Mouse (Mus musculus): ENCODE results near the gene Mgll. TPM values are rescaled to one million over a fixed set of nuclear protein-coding genes. Genes with fewer than 3 reads are reported as not detected.

Mgll gene
- polyA plus RNA-seq, 1 experiment from 2014 or later: 36.2 TPM

DNA sequence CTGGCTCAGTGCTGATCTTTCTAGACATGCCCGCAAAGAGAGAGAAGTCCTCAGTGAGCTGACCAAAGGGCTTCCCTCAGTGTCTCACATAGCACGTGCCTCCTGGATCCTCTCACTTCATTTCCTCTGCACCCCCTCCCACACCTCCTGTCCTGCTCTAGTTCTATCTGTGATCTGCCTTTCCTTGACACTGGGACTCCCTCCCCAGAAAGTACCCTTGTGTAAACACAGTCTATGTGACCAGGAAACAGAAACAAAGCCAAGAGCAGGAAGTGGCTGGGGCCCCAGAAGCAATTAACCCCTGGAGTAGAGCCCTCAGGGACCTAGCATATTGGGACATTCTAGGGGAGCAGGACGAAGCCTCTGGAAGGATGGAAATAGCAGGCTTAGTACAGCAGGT, 96.6 kb downstream of the Mgll start:
- no peak overlapping the region for H3K27ac ChIP-seq
- no peak overlapping the region for H3K4me2 ChIP-seq
- H3K4me3 ChIP-seq: no peak overlapping the region
- H3K9me3 ChIP-seq: no peaks in the 10 kb centered on the region
- H3K36me3 ChIP-seq (replicated peaks): no peaks in the 10 kb centered on the region
- H3K4me1 ChIP-seq: no peaks in the 10 kb centered on the region
- no peaks in the 10 kb centered on the region for H3K27me3 ChIP-seq (replicated peaks)
- no peak overlapping the region for H3K9ac ChIP-seq
- WGBS: 60% methylated on average over 3 of the region's 3 CpGs
- no peak for ATAC-seq (replicated peaks)

DNA sequence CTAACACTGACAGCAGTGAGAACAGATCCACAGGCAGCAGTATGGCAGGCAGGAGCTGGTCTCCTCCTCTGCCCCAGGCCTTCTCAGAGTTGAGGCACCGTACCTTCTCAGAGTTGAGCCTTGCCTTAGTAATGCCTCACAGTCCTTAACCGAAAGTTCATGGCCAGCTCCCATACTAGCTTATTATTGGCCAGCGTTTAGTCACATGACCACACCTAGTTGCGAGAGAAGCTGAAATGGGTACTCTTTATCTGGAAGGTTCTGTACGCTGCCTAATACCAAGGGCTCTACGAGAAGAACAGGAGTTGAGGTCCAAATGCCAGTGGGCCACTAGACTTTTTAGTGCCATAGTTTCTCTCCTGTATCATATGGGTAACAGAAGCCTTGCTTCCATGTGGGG, 97.1 kb downstream of the Mgll start:
- Histone ChIP-seq H3K36me3 (replicated peaks) (no peaks in the 10 kb centered on the region), H3K4me1 (0 out of 2 replicates have a peak, but pooled peaks cover 1% of the 10 kb centered on the region), H3K27me3 (replicated peaks) (no peaks in the 10 kb centered on the region), H3K9ac (no peak overlapping the region), H3K4me2 (no peak overlapping the region), H3K9me3 (no peaks in the 10 kb centered on the region), H3K27ac (no peak overlapping the region), H3K4me3 (no peak overlapping the region)
- 88% methylated on average over 6 of the region's 6 CpGs for WGBS
- ATAC-seq (replicated peaks): no peak

DNA sequence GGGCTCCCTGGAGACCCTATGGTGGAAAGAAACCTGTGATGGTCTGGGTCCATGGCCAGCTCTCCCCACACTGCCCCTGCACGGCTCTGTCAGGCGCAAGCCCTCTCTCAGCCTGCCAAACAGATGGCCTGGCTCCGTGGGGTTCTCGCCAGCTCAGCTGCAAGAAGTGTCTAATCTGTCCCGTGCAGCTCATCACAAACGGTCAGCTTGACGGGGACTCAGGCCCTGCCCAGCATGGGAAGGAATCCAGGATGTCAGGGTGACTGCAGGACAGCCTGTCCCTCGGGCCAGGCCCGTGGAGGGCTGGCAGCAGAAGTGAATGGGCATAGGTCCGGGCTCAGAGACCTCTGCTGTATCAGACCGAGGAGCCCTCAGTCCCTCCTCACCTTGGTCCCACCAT, 97.7 kb downstream of the Mgll start:
- H3K36me3 ChIP-seq (replicated peaks): no peaks in the 10 kb centered on the region
- H3K4me3 ChIP-seq: no peak overlapping the region
- H3K4me1 ChIP-seq: 0 out of 2 replicates have a peak, but pooled peaks cover 6% of the 10 kb centered on the region
- H3K9ac ChIP-seq: no peak overlapping the region
- 77% methylated on average over 11 of the region's 11 CpGs for WGBS
- no peaks in the 10 kb centered on the region for H3K27me3 ChIP-seq (replicated peaks)
- no peaks in the 10 kb centered on the region for H3K9me3 ChIP-seq
- no peak overlapping the region for H3K4me2 ChIP-seq
- no peak overlapping the region for H3K27ac ChIP-seq
- ATAC-seq (replicated peaks): no peak

DNA sequence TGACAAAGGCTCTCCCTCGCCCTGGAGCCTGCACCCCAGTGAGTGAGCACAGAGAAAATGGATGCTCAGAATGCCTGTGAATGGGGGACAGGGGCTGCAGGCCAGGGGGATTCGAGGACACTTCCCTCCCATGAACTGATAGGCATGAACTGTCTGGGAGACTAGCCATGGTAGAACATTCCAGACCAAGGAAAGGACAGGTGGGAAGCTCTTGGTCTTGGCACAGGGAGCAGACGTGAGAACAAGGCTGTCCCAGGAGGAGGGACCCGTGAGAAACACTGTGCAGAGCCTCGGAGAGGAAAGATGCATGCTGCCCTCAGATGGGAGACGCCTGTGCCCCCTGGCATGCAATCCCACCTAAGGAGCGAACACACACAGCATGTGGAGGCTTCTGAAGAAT, 100.0 kb downstream of the Mgll start:
- Histone ChIP-seq H3K27me3 (replicated peaks) (no peaks in the 10 kb centered on the region), H3K4me3 (no peak overlapping the region), H3K4me2 (no peak overlapping the region), H3K9ac (no peak overlapping the region), H3K27ac (no peak overlapping the region), H3K4me1 (0 out of 2 replicates have a peak, but pooled peaks cover 6% of the 10 kb centered on the region), H3K36me3 (replicated peaks) (no peaks in the 10 kb centered on the region), H3K9me3 (no peaks in the 10 kb centered on the region)
- 60% methylated on average over 7 of the region's 7 CpGs for WGBS
- ATAC-seq (replicated peaks): no peak

DNA sequence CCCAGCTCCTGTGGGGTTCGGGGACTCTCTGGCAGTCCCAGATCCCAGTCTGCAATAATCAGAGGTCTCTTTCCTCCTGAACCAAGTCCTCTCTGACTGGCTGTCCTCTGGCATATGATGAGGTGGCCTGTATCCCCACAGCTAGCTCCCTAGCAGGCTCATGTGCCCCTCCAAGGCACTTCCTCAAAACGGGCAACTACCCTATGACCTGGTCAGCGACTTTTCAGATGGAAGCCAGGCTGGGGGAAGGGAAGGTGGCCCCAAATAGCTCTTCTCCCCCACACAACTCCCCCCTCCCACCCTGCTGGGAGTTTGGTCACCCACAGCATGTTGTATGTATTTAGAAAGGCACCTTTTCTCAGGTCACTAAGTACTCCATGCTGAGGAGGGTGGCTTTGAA, 101.9 kb downstream of the Mgll start:
- Histone ChIP-seq H3K4me3 (no peak overlapping the region), H3K4me1 (0 out of 2 replicates have a peak, but pooled peaks cover 6% of the 10 kb centered on the region), H3K27ac (no peak overlapping the region), H3K27me3 (replicated peaks) (no peaks in the 10 kb centered on the region), H3K9ac (no peak overlapping the region), H3K36me3 (replicated peaks) (no peaks in the 10 kb centered on the region), H3K9me3 (no peaks in the 10 kb centered on the region), H3K4me2 (no peak overlapping the region)
- no peak for ATAC-seq (replicated peaks)
- WGBS: 67% methylated on average over 3 of the region's 3 CpGs

DNA sequence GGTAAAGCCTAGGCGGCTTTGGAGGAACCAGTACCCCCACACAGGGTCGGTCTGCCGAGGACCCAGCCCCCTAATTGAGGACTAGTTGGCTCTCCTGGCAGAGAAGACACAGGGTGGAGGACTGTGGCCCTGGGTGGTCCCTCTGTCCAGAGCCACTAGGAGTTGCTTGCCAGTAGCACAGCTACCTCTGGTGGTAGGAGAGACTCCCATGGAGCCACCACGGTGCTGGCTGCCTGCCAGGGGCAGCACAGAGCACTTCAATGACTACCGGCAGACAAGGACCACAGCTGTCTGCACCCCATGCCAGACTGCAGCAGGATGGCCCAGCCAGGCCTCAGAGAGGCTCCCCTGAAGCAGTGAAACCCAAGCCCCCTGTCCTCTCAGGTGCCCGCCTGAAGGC, 102.3 kb downstream of the Mgll start:
- WGBS: 46% methylated on average over 6 of the region's 6 CpGs
- H3K27ac ChIP-seq: no peak overlapping the region

DNA sequence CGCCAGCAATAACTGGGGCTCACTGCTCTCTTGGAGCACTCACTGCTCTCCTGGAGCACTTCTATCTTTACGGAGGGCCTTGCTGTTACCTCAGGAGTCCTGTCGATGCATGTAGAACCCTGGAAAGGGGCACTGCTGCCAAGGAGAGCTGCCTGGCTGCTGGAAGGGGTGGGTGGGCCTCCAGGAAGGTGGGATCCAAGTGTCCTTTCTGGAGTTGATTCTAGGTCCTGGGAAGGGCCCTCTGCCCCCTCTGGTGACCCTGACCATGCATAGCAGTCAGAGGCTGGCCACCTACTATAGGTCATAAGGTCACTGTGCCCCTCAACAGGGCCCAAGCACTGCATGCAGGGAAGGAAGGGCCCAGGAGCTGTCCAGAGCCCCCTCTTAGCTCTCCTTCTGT, 102.8 kb downstream of the Mgll start:
- ATAC-seq (replicated peaks): no peak
- H3K27me3 ChIP-seq (replicated peaks): no peaks in the 10 kb centered on the region
- H3K9me3 ChIP-seq: no peaks in the 10 kb centered on the region
- H3K36me3 ChIP-seq (replicated peaks): no peaks in the 10 kb centered on the region
- no peak overlapping the region for H3K27ac ChIP-seq
- H3K9ac ChIP-seq: no peak overlapping the region
- H3K4me1 ChIP-seq: peaks cover 11% of the 10 kb centered on the region; the same call in 1 of the 2 replicates
- no peak overlapping the region for H3K4me3 ChIP-seq
- no peak overlapping the region for H3K4me2 ChIP-seq
- 86% methylated on average over 3 of the region's 3 CpGs for WGBS

More for the DNA sequence above, 102.3 kb downstream of the Mgll start:
- no peak overlapping the region for H3K4me2 ChIP-seq
- no peaks in the 10 kb centered on the region for H3K36me3 ChIP-seq (replicated peaks)
- no peaks in the 10 kb centered on the region for H3K27me3 ChIP-seq (replicated peaks)
- no peak; the same call in 1 of the 2 replicates for ATAC-seq (replicated peaks)
- peaks cover 10% of the 10 kb centered on the region; the same call in 1 of the 2 replicates for H3K4me1 ChIP-seq
- no peak overlapping the region for H3K4me3 ChIP-seq
- H3K9ac ChIP-seq: no peak overlapping the region
- H3K9me3 ChIP-seq: no peaks in the 10 kb centered on the region

DNA sequence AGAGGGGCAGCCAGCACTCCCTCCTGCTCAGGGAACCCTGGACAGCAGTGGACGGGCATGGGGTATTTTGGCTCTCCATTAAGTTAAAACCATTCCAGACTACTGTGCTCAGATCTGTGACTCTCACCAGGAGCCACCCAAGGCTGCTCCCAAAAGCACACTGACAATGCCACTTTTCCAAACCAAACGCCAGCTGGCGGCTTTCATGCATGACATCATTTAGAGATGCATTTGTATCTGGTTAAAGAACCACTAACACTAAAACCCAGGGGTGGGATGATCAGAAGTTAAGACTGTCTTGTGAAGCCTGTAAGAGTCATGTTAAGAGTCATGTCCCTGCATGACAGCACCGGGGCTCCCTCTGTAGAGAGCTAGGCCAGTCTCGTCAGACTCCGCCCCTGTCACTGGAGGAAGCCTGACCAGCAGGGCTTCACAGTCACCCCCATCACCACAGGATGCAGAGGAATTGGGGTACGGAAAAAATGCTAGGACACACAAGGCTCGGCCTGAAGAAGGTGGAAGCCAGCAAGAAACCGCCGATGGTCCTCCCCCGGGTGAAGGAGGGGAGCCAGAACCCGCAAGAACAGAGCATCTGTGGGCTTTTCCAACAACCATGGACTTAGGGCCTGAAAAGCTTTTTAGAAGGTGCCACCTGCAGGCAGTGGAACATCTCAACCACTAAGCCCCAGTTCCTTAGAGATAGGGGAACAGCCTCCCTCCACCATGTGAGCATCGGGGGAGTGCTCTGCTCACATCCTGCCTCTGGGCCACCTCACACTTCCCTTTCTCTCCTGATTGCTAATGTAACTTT, 103.4 kb downstream of the Mgll start:
- 55% methylated on average over 13 of the region's 13 CpGs for WGBS
- Histone ChIP-seq H3K4me3 (no peak overlapping the region), H3K27me3 (replicated peaks) (no peaks in the 10 kb centered on the region), H3K9ac (no peak overlapping the region), H3K36me3 (replicated peaks) (no peaks in the 10 kb centered on the region), H3K27ac (no peak overlapping the region), H3K4me2 (no peak overlapping the region), H3K9me3 (no peaks in the 10 kb centered on the region), H3K4me1 (peaks cover 11% of the 10 kb centered on the region; the same call in 1 of the 2 replicates)
- no peak for ATAC-seq (replicated peaks)

DNA sequence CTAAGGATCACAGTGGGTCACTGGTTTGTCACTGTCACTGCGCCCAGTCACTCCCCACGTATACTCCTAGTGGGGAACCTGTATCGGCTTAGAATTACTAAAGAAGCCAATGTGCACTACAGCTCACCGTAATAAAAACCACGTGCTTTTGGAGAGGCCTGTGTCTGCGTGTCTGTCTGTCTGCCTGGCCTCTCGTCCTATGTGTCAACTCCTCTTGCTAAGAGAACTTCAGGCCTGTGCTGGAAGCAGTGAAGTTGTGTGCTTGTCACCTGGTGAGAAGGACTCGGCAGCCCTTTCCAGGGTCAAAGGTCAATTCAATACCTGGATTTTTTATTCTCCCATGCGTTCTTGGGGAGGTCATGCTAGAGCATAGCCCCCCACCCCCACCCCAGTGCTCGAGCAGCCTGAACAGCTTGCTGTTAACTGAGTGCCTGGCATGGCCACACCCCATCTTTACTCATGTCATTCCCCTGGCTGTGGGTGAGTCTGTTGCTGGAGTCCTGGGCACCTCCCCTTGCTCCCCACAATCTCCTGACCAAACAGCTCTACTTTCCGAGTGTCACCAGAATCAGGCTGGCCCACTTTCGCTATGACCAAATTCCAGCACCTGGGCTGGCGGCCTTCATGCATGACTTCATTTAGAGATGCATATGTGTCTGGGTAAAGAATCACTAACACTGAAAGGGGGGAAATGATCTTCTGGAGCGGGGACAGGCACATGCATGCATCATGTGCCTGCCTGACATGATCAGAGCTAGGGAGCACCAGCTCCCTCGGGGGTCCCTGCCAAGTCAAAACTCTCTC, 104.2 kb downstream of the Mgll start:
- Histone ChIP-seq H3K4me1 (peaks cover 11% of the 10 kb centered on the region; the same call in 1 of the 2 replicates), H3K9me3 (no peaks in the 10 kb centered on the region), H3K27ac (no peak overlapping the region), H3K27me3 (replicated peaks) (no peaks in the 10 kb centered on the region), H3K36me3 (replicated peaks) (no peaks in the 10 kb centered on the region), H3K4me3 (no peak overlapping the region), H3K4me2 (no peak overlapping the region), H3K9ac (no peak overlapping the region)
- ATAC-seq (replicated peaks): no peak
- 76% methylated on average over 15 of the region's 15 CpGs for WGBS

DNA sequence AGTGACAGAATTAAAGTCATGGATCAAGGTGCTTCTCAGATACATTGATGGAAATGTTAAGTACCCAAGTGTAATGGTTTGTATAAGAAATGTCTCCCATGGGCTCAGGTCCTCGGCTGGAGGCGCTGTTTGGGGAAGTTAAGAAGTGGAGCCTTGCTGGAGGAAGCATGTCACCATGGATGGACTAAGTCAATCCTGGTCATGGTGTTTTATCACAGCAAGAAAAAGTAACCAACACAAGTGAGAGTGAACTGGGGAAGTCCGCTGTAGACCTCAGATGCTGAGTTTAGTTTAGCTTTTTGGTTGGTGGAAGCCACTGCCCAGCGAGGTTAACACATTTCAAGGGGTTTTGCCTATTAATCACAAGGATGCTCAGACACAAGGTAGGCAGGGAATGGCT, 105.4 kb downstream of the Mgll start:
- WGBS: 93% methylated on average over 4 of the region's 4 CpGs
- Histone ChIP-seq H3K4me1 (peaks cover 11% of the 10 kb centered on the region; the same call in 1 of the 2 replicates), H3K4me3 (no peak overlapping the region), H3K4me2 (no peak overlapping the region), H3K27ac (no peak overlapping the region), H3K9me3 (no peaks in the 10 kb centered on the region), H3K9ac (no peak overlapping the region), H3K27me3 (replicated peaks) (no peaks in the 10 kb centered on the region), H3K36me3 (replicated peaks) (no peaks in the 10 kb centered on the region)
- ATAC-seq (replicated peaks): no peak

DNA sequence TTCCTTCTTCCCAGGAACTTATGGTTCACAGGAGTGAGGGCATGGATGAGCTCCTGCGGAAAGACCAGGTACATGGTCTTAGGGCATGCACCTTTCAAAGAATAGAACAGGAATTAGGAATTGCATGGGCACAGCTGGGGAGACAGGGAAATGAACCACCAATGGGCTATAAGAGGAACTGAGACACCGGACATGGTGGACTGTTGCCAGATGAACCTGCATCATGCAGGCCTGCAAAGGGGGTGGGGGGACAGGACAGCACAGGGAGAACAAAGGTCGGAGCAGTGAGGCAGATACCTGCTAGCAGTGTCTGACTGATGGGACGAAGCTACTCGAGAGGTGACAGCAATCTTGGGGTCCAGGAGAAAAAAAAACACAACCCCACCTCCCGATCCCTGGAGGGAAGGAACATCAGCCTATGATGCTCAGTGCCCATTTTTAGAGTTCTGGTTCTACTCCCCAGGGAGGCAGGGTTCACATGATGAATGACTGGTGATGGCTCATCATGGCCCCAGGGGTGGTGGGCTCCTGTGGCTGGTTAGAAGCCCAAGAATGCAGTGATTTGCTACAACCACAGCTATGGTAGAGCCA, 106.0 kb downstream of the Mgll start:
- H3K4me2 ChIP-seq: no peak overlapping the region
- no peaks in the 10 kb centered on the region for H3K27me3 ChIP-seq (replicated peaks)
- no peak for ATAC-seq (replicated peaks)
- no peaks in the 10 kb centered on the region for H3K36me3 ChIP-seq (replicated peaks)
- H3K9ac ChIP-seq: no peak overlapping the region
- H3K4me1 ChIP-seq: peaks cover 11% of the 10 kb centered on the region; the same call in 1 of the 2 replicates
- no peaks in the 10 kb centered on the region for H3K9me3 ChIP-seq
- H3K27ac ChIP-seq: no peak overlapping the region
- 90% methylated on average over 6 of the region's 6 CpGs for WGBS
- no peak overlapping the region for H3K4me3 ChIP-seq

DNA sequence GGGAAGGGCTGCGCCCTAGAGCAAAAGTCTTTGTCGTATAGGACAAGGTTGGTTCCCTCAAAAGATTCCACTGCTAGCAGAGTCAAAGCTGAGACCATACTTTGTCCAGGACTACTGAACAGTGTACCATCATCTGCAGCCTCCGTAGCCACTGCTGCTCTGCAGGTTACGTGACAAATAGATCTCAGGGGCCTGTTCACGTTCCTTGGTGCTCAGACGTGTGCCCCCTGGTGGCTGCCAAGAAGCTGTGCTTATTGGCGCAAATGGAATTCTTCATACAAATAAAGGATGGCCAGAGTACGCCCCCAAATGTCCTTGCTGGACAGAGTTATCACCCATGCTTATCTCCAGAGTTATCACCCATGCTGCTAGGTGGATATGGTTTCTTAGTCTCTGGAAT, 107.2 kb downstream of the Mgll start:
- H3K36me3 ChIP-seq (replicated peaks): no peaks in the 10 kb centered on the region; the same call in 1 of the 2 replicates
- no peak overlapping the region for H3K27ac ChIP-seq
- H3K9ac ChIP-seq: no peak overlapping the region
- WGBS: 22% methylated on average over 8 of the region's 8 CpGs
- H3K4me3 ChIP-seq: no peak overlapping the region
- no peak overlapping the region for H3K4me2 ChIP-seq
- H3K27me3 ChIP-seq (replicated peaks): no peaks in the 10 kb centered on the region
- H3K9me3 ChIP-seq: no peaks in the 10 kb centered on the region
- peak; percentile 62 for ATAC-seq (replicated peaks)
- peaks cover 8% of the 10 kb centered on the region; the same call in 1 of the 2 replicates for H3K4me1 ChIP-seq
